Comparison of ENCODE assay signal across 9 mouse cellular contexts in genomic region chr6:134147596-134148442, GRCm38 (mm10).
A peak's percentile ranks its signal among the peaks of the same experiment; 100 is the strongest.
DNase-seq lines count a peak whose midpoint lies in the region; ATAC-seq lines count a peak whose summit lies in the region.
"Had no signal": no experiment of that assay in that cellular context is flagged by ENCODE, and none has a peak within 500 bp of the region (broad histone marks: within the 10 kb centered on the region; RNA-seq: fewer than 3 reads in every experiment).

No protein-coding gene starts in this region.

- H3K27ac ChIP-seq in heart, embryonic 13.5 days (replicated peaks) = peak overlapping the region; percentile 34; the same call in 1 of the 2 replicates
- H3K27ac ChIP-seq in hindbrain, embryonic 11.5 days (ENCODE audit: low read depth, low read length) = no peak overlapping the region; the same call in 1 of the 2 replicates
- H3K27ac ChIP-seq: embryonic facial prominence, embryonic 13.5 days had no signal

- 51% methylated on average over 22 of the region's 22 CpGs for WGBS in heart, embryonic 13.5 days
- 71% methylated on average over 22 of the region's 22 CpGs for WGBS in hindbrain, embryonic 11.5 days

- DNase-seq in heart, adult 9 months (ENCODE audit: low spot score in 2 of 2) = no peak
- peak; percentile 30 for DNase-seq in cerebellum, adult 11-12 months
- no peak for DNase-seq in hindbrain, embryonic 11.5 days (ENCODE audit: low spot score)
- DNase-seq in right cerebral cortex, postnatal 36 days (ENCODE audit: low spot score in 2 of 2) = no peak
- DNase-seq in adrenal gland, postnatal 25 days = no peak
- DNase-seq in embryo, embryonic 10 days (ENCODE audit: low spot score) = no peak

- ATAC-seq in heart, embryonic 13.5 days (ENCODE audit: extremely low read depth, insufficient number of reproducible peaks, low FRiP score, low TSS enrichment) = no peak
- ATAC-seq in hindbrain, embryonic 11.5 days (ENCODE audit: low FRiP score) = peak; percentile 53; the same call in 1 of the 2 replicates
- 0 out of 2 replicates have a peak, but pooled peaks have one; percentile 14 for ATAC-seq in megakaryocyte-erythroid progenitor cell, adult 5-6 weeks (replicated peaks; ENCODE audit: low FRiP score, low TSS enrichment, poor library complexity, severe bottlenecking)

- no peaks in the 10 kb centered on the region for H3K9me3 ChIP-seq in heart, embryonic 13.5 days
- H3K9me3 ChIP-seq in hindbrain, embryonic 11.5 days (ENCODE audit: control insufficient read depth, low read length) = no peaks in the 10 kb centered on the region
- H3K9me3 ChIP-seq: embryonic facial prominence, embryonic 13.5 days had no signal

- peaks cover 93% of the 10 kb centered on the region for H3K4me1 ChIP-seq in heart, embryonic 13.5 days
- no peaks in the 10 kb centered on the region; the same call in 1 of the 2 replicates for H3K4me1 ChIP-seq in hindbrain, embryonic 11.5 days (replicated peaks; ENCODE audit: control insufficient read depth, insufficient read depth, low read length)

- no peaks in the 10 kb centered on the region; the same call in none of the 2 replicates for H3K36me3 ChIP-seq in heart, embryonic 13.5 days
- H3K36me3 ChIP-seq in hindbrain, embryonic 11.5 days (ENCODE audit: control insufficient read depth, insufficient read depth, low read length) = no peaks in the 10 kb centered on the region
- H3K36me3 ChIP-seq: embryonic facial prominence, embryonic 13.5 days had no signal

- H3K4me2 ChIP-seq in heart, embryonic 13.5 days = no peak overlapping the region
- H3K4me2 ChIP-seq in hindbrain, embryonic 11.5 days (replicated peaks; ENCODE audit: low read depth, low read length) = no peak overlapping the region
- H3K4me2 ChIP-seq: embryonic facial prominence, embryonic 13.5 days had no signal

- no peak overlapping the region for H3K4me3 ChIP-seq in heart, embryonic 13.5 days
- H3K4me3 ChIP-seq in hindbrain, embryonic 11.5 days (ENCODE audit: low read depth, low read length) = no peak overlapping the region
- H3K4me3 ChIP-seq: embryonic facial prominence, embryonic 13.5 days had no signal

- 0 out of 2 replicates have a peak overlapping the region, but pooled peaks have one; percentile 0 for H3K9ac ChIP-seq in heart, embryonic 13.5 days
- no peak overlapping the region for H3K9ac ChIP-seq in hindbrain, embryonic 11.5 days (ENCODE audit: low read depth, low read length)
- H3K9ac ChIP-seq: embryonic facial prominence, embryonic 13.5 days had no signal

- H3K27me3 ChIP-seq in heart, embryonic 13.5 days (replicated peaks) = no peaks in the 10 kb centered on the region
- H3K27me3 ChIP-seq in hindbrain, embryonic 11.5 days (ENCODE audit: control insufficient read depth, insufficient read depth, low read length) = no peaks in the 10 kb centered on the region
- H3K27me3 ChIP-seq: embryonic facial prominence, embryonic 13.5 days had no signal
